Mouse (Mus musculus) midbrain, embryonic 10.5 days (tissue): ENCODE data around the gene Rnf11. TPM values are rescaled to one million over a fixed set of nuclear protein-coding genes. Genes with fewer than 3 reads are reported as not detected.
A peak's percentile ranks its signal among the peaks of the same experiment; 100 is the strongest.

Experiments
- DNase-seq: peaks from one replicate; pipeline ENCODE4 v3.0.0-alpha.2; 2017; ENCODE audit warnings: low spot score
- H3K27ac ChIP-seq: fragments of 300-500 bp; sonication (generic); replicated peaks from 2 replicates; pipeline ENCODE4 v1.5.1; 2016; ENCODE audit warnings: mild to moderate bottlenecking
- H3K27me3 ChIP-seq: fragments of 300-500 bp; sonication (generic); 2 replicates; pipeline ENCODE4 v1.6.1; 2016; ENCODE audit warnings: low read depth, mild to moderate bottlenecking; ENCODE audit not compliant: poor library complexity, severe bottlenecking
- H3K36me3 ChIP-seq: fragments of 300-500 bp; sonication (generic); 2 replicates; pipeline ENCODE4 v1.6.1; 2016; ENCODE audit warnings: mild to moderate bottlenecking, moderate library complexity
- H3K4me1 ChIP-seq: fragments of 300-500 bp; sonication (generic); 2 replicates; pipeline ENCODE4 v1.6.1; 2016
- H3K4me3 ChIP-seq: fragments of 300-500 bp; sonication (generic); 2 replicates; pipeline ENCODE4 v1.5.1; 2016; ENCODE audit warnings: mild to moderate bottlenecking, moderate library complexity
- H3K9me3 ChIP-seq: fragments of 300-500 bp; sonication (generic); replicated peaks from 2 replicates; pipeline ENCODE4 v1.6.1; 2016; ENCODE audit warnings: mild to moderate bottlenecking
- WGBS: fragments of 180-500 bp; shearing (Covaris S2); methylation state at CpG from one replicate; pipeline ENCODE4 v1.1.7; 2016; 5-methylcytosine and 5-hydroxymethylcytosine counted together
- polyA plus RNA-seq: library from polyadenylated mRNA; unstranded; fragments of >200 nt; fragmentation: Nextera tagmentation; extraction: Ambion mirVana; gene quantifications from 2 replicates; pipeline ENCODE4 v1.2.1, GENCODE M21; 2016

Gene Rnf11
- 24.5 and 30.9 TPM in 2 replicates for polyA plus RNA-seq

DNA sequence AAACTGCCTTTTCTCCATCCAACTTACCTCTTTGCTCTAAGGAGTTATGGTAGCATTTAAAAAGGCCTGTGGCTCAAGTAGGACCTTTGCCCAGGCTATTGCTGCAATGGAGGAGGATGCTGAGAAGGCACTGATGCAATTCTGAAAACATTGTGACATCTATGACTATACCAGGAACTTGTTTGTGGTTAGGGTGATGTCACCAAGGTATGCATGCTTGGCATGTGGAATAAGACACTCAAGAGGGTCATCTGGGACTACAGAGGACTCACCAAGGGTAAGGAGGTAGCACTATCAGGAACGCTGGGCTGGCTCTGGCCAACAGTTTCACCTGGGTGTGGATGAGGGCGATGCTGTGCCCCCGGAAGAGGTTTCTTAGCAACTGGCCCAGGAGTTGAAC is at the start of gene Rnf11:
TSS of gene Rnf11 (minus strand) at position 108 of the 400 bp plus-strand sequence.
- Histone ChIP-seq H3K27me3 (no peaks in the 10 kb centered on the region), H3K4me3 (no peak within 1 kb of the TSS), H3K36me3 (no peaks in the 10 kb centered on the region), H3K4me1 (no peaks in the 10 kb centered on the region), H3K9me3 (no peaks in the 10 kb centered on the region), H3K27ac (no peak within 1 kb of the TSS)
- WGBS, result 73% methylated on average over 3 of the region's 3 CpGs
- DNase-seq, result no peak

GRCm38 (mm10) chr4:109531111-109531510 is 46.6 kb upstream of the Rnf11 start, which contains the start of gene 4930522H14Rik:
Gene 4930522H14Rik (minus strand): TSS chr4:109531297.
- no peak for DNase-seq
- Histone ChIP-seq H3K36me3 (no peaks in the 10 kb centered on the region), H3K27me3 (no peaks in the 10 kb centered on the region), H3K9me3 (no peaks in the 10 kb centered on the region), H3K27ac (peak within 1 kb of the TSS; percentile 64), H3K4me3 (peak within 1 kb of the TSS; percentile 17), H3K4me1 (peaks cover 5% of the 10 kb centered on the region)
- WGBS, result 98% methylated on average over 2 of the region's 2 CpGs

DNA sequence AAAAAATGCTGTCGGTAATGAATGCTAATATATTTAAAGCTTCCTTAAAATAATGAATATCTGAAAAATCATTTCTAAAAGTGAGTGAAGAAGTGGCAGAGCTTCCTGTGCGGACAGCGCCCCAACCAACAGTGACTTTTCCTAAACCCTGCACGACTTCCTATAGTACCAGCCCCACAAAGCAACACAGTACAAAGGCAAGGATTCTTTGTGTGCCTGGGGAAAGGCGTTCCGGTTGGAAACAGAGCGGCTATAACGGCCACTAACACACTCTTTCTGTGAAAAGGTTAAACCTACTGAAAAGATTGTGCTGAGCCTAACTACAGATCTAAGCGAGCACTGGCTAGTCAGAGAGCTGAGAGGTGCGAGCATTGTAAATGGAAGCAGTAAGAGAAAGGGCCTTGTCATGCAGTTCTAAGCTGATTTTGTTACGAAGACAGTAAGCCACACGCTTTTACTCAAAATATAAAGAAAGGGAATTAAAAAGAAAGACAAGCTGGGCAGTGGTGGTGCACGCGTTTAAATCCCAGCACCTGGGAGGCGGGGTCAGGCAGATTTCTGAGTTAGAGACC is 45.8 kb upstream of the Rnf11 start:
- Histone ChIP-seq H3K36me3 (no peaks in the 10 kb centered on the region), H3K4me3 (peak overlapping the region; percentile 17), H3K4me1 (peaks cover 5% of the 10 kb centered on the region), H3K27ac (peak overlapping the region; percentile 64), H3K27me3 (no peaks in the 10 kb centered on the region), H3K9me3 (no peaks in the 10 kb centered on the region)
- DNase-seq, result peak; percentile 34
- WGBS, result 32% methylated on average over 15 of the region's 15 CpGs

DNA sequence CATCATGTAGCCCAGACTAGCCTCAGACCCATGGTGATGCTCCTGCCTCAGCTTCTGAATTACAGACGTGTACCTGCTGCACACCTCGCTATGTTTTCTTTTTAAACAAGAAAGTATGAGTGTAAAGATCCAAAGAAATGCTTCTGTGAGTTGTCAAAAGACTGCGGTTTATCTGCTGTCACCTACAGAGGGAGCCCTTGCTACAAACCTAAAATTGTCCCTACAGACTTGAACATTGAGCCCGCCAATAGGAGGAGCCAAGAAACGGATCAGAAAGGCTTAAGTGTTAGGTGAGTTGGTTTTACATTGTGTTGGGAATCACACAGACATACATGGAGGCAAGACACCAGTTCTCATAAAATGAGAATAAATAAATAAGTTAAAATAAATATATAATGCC is 20.4 kb upstream of the Rnf11 start:
- no peaks in the 10 kb centered on the region for H3K9me3 ChIP-seq
- H3K4me1 ChIP-seq, result no peaks in the 10 kb centered on the region
- no peaks in the 10 kb centered on the region for H3K27me3 ChIP-seq
- no peak overlapping the region for H3K4me3 ChIP-seq
- 7% methylated on average over 5 of the region's 5 CpGs for WGBS
- DNase-seq, result peak; percentile 31
- H3K27ac ChIP-seq, result no peak overlapping the region
- H3K36me3 ChIP-seq, result no peaks in the 10 kb centered on the region

- DNase-seq, result no peak
- no peak overlapping the region for H3K27ac ChIP-seq
- 85% methylated on average over 11 of the region's 11 CpGs for WGBS
Measured at GRCm38 (mm10) chr4:109498476-109498875, 13.9 kb upstream of the Rnf11 start.

DNA sequence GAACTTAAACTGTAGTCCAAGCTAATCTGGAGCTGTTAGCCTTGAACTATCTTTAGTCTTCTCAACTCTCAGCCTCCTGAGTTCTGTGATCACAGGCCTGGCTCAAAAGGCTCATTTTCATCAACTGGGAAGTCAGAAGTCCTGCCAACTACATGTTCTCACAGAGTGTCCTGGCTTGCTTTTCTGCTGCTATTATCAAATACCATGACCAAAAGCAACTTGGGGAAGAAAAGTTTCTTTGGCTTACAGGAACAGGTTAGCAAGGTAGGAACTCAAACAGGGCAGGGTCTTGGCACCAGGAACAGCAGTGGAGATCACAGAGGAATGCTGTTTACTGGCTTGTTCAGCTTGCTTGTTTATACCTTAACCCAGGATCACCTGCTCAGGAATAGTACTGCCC is 9.1 kb upstream of the Rnf11 start:
- H3K4me3 ChIP-seq, result no peak overlapping the region
- H3K27ac ChIP-seq, result no peak overlapping the region
- no peaks in the 10 kb centered on the region for H3K9me3 ChIP-seq
- no peaks in the 10 kb centered on the region for H3K27me3 ChIP-seq
- H3K4me1 ChIP-seq, result no peaks in the 10 kb centered on the region
- no peak for DNase-seq
- H3K36me3 ChIP-seq, result no peaks in the 10 kb centered on the region

More at GRCm38 (mm10) chr4:109498476-109498875, 13.9 kb upstream of the Rnf11 start:
- no peaks in the 10 kb centered on the region for H3K36me3 ChIP-seq
- H3K4me1 ChIP-seq, result no peaks in the 10 kb centered on the region
- H3K27me3 ChIP-seq, result no peaks in the 10 kb centered on the region
- H3K9me3 ChIP-seq, result no peaks in the 10 kb centered on the region
- H3K4me3 ChIP-seq, result no peak overlapping the region

- H3K9me3 ChIP-seq, result no peaks in the 10 kb centered on the region
- no peaks in the 10 kb centered on the region for H3K27me3 ChIP-seq
- H3K4me1 ChIP-seq, result no peaks in the 10 kb centered on the region
- WGBS, result 71% methylated on average over 1 of the region's 1 CpGs
- no peak overlapping the region for H3K27ac ChIP-seq
- no peaks in the 10 kb centered on the region for H3K36me3 ChIP-seq
- DNase-seq, result no peak
- no peak overlapping the region for H3K4me3 ChIP-seq
Measured at GRCm38 (mm10) chr4:109488812-109489211, 4.3 kb upstream of the Rnf11 start.

- H3K27ac ChIP-seq, result no peak overlapping the region
- WGBS, result 91% methylated on average over 1 of the region's 1 CpGs
- H3K36me3 ChIP-seq, result no peaks in the 10 kb centered on the region
- H3K4me3 ChIP-seq, result no peak overlapping the region
- H3K4me1 ChIP-seq, result no peaks in the 10 kb centered on the region
- no peak for DNase-seq
- no peaks in the 10 kb centered on the region for H3K9me3 ChIP-seq
- no peaks in the 10 kb centered on the region for H3K27me3 ChIP-seq
Measured at GRCm38 (mm10) chr4:109482701-109483100, 1.8 kb downstream of the Rnf11 start.

GRCm38 (mm10) chr4:109481424-109481823 is 3.1 kb downstream of the Rnf11 start:
- no peaks in the 10 kb centered on the region for H3K9me3 ChIP-seq
- WGBS, result 88% methylated on average over 2 of the region's 2 CpGs
- no peaks in the 10 kb centered on the region for H3K27me3 ChIP-seq
- no peak for DNase-seq
- no peaks in the 10 kb centered on the region for H3K4me1 ChIP-seq
- H3K36me3 ChIP-seq, result no peaks in the 10 kb centered on the region
- no peak overlapping the region for H3K4me3 ChIP-seq
- H3K27ac ChIP-seq, result no peak overlapping the region

DNA sequence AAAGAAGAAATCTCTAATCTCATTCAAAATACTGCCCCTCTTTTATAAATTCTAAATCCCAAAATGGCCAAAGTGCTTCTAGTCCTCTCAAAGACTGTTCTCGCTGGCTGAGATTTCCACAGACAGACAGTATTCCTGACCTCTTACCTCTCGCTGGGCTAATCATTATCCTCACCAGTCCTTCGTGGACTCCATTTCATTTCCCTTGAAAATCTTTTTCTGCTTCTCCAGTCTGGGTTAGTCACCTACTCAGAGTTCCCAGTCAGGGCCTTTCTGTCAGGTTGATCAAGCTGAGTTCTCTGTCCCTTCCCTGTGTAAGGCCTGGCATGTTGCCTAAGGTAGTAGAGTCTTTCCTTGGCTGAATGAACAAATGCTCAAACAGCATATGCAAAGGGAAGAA is 7.1 kb downstream of the Rnf11 start:
- Histone ChIP-seq H3K27ac (no peak overlapping the region), H3K36me3 (peaks cover 7% of the 10 kb centered on the region), H3K4me3 (no peak overlapping the region), H3K9me3 (no peaks in the 10 kb centered on the region), H3K27me3 (no peaks in the 10 kb centered on the region), H3K4me1 (peaks cover 12% of the 10 kb centered on the region)
- DNase-seq, result no peak
- WGBS, result 90% methylated on average over 3 of the region's 3 CpGs

- H3K9me3 ChIP-seq, result no peaks in the 10 kb centered on the region
- H3K27me3 ChIP-seq, result no peaks in the 10 kb centered on the region
- peak; percentile 94 for DNase-seq
- H3K4me1 ChIP-seq, result peaks cover 12% of the 10 kb centered on the region
- peaks cover 15% of the 10 kb centered on the region for H3K36me3 ChIP-seq
- WGBS, result under 1% methylated on average over 39 of the region's 39 CpGs
- H3K4me3 ChIP-seq, result peak overlapping the region; percentile 89
- peak overlapping the region; percentile 98 for H3K27ac ChIP-seq
Measured at GRCm38 (mm10) chr4:109476554-109477014, 7.9 kb downstream of the Rnf11 start.

- 1% methylated on average over 68 of the region's 68 CpGs for WGBS
- Histone ChIP-seq H3K4me1 (peaks cover 12% of the 10 kb centered on the region), H3K36me3 (peaks cover 15% of the 10 kb centered on the region), H3K4me3 (peak overlapping the region; percentile 89), H3K27ac (peak overlapping the region; percentile 98), H3K27me3 (no peaks in the 10 kb centered on the region), H3K9me3 (no peaks in the 10 kb centered on the region)
- peak; percentile 76 for DNase-seq
Measured at GRCm38 (mm10) chr4:109475577-109476553, 8.7 kb downstream of the Rnf11 start.

DNA sequence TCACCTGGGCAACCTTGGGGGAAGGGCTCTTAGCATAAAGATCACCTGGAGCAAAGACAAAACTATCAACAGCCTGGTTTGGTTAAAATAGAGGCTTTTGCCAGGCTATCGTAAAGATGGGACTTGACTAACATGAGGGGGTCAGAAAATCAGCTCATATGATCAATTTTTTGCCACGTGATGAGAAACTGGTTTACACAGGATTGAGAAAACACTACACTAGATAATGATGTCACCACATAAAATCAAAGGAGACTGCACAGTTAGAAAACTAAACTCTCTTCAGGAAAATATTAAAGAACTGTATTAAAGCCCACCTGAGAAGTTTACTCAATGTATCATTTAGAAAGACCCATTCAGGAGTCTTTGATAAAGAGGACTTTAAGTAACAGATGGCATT is 9.4 kb downstream of the Rnf11 start:
- DNase-seq, result no peak
- no peaks in the 10 kb centered on the region for H3K9me3 ChIP-seq
- H3K36me3 ChIP-seq, result peaks cover 15% of the 10 kb centered on the region
- H3K27ac ChIP-seq, result 0 out of 2 replicates have a peak overlapping the region, but pooled peaks have one; percentile 98
- no peaks in the 10 kb centered on the region for H3K27me3 ChIP-seq
- peak overlapping the region; percentile 89 for H3K4me3 ChIP-seq
- H3K4me1 ChIP-seq, result peaks cover 12% of the 10 kb centered on the region
- WGBS, result 68% methylated on average over 2 of the region's 2 CpGs
